ENCODE assay signal across 13 mouse cellular contexts in genomic region chr5:110181716-110182115, GRCm38 (mm10). TPM values are rescaled to one million over a fixed set of nuclear protein-coding genes. Genes with fewer than 3 reads are reported as not detected.
A peak's percentile ranks its signal among the peaks of the same experiment; 100 is the strongest.
DNase-seq lines count a peak whose midpoint lies in the region; ATAC-seq and TF ChIP-seq lines count a peak whose summit lies in the region.
"Had no signal": no experiment of that assay in that cellular context is flagged by ENCODE, and none has a peak within 500 bp of the region (broad histone marks: within the 10 kb centered on the region; RNA-seq: fewer than 3 reads in every experiment).

No protein-coding gene starts in this region.

- WGBS in kidney, adult 2 months: 70% methylated on average over 5 of the region's 5 CpGs
- WGBS in kidney, embryonic 14.5 days: 91% methylated on average over 5 of the region's 5 CpGs

- ATAC-seq in kidney, embryonic 14.5 days (ENCODE audit: low FRiP score, low TSS enrichment): no peak
- ATAC-seq: forebrain, embryonic 15.5 days had no signal

- H3K4me3 ChIP-seq in kidney, adult 2 months (ENCODE audit: insufficient read depth, low read depth, low read length): no peak overlapping the region
- no peak overlapping the region for H3K4me3 ChIP-seq in kidney, embryonic 14.5 days (ENCODE audit: low read length)
- H3K4me3 ChIP-seq: forebrain, embryonic 15.5 days had no signal

- H3K4me1 ChIP-seq in kidney, adult 2 months (ENCODE audit: control insufficient read depth, insufficient read depth, low read length): 0 out of 2 replicates have a peak, but pooled peaks cover 3% of the 10 kb centered on the region
- peaks cover 8% of the 10 kb centered on the region; the same call in 1 of the 2 replicates for H3K4me1 ChIP-seq in kidney, embryonic 14.5 days (ENCODE audit: control insufficient read depth, insufficient read depth, low read length)

- H3K4me2 ChIP-seq in kidney, embryonic 14.5 days (replicated peaks; ENCODE audit: low read depth, low read length): no peak overlapping the region
- H3K4me2 ChIP-seq: forebrain, embryonic 15.5 days had no signal

- DNase-seq in gastrocnemius, adult 18-20 months (ENCODE audit: low spot score): peak; percentile 55
- DNase-seq in gastrocnemius, postnatal 36 days: no peak
- DNase-seq in kidney, adult 2 months: peak; percentile 57
- DNase-seq in adrenal gland, postnatal 10 days: peak; percentile 11
- peak; percentile 17 to 28 for DNase-seq in heart, postnatal 36 days
- DNase-seq in layer of hippocampus, postnatal 36 days: no peak
- no peak for DNase-seq in left cerebral cortex, postnatal 10 days (ENCODE audit: extremely low spot score in 1 of 2, low spot score in 2 of 2)
- DNase-seq: cerebellum, adult 18-20 months; liver; thymus, postnatal 25 days had no signal

- H3K27me3 ChIP-seq in kidney, adult 2 months (replicated peaks; ENCODE audit: control insufficient read depth, insufficient read depth, low read length): no peaks in the 10 kb centered on the region
- no peaks in the 10 kb centered on the region for H3K27me3 ChIP-seq in kidney, embryonic 14.5 days (ENCODE audit: control insufficient read depth, insufficient read depth, low read length)
- H3K27me3 ChIP-seq: forebrain, embryonic 15.5 days had no signal

- no peak overlapping the region for H3K27ac ChIP-seq in kidney, adult 2 months (ENCODE audit: insufficient read depth, low read depth, low read length)
- H3K27ac ChIP-seq in kidney, embryonic 14.5 days (ENCODE audit: low read depth, low read length): no peak overlapping the region
- H3K27ac ChIP-seq: forebrain, embryonic 15.5 days; stomach, postnatal 0 days had no signal

- peaks cover 6% of the 10 kb centered on the region for H3K36me3 ChIP-seq in kidney, adult 2 months (ENCODE audit: control insufficient read depth, insufficient read depth, low read length)
- H3K36me3 ChIP-seq in kidney, embryonic 14.5 days (ENCODE audit: control insufficient read depth, insufficient read depth, low read length): peaks cover 30% of the 10 kb centered on the region

- no peak for TF ChIP-seq CTCF in kidney, adult 2 months (conservative IDR thresholded peaks at IDR 0.05; ENCODE audit: insufficient read depth, insufficient read length, low read depth, low read length)

- no peak overlapping the region for H3K9ac ChIP-seq in kidney, embryonic 14.5 days (ENCODE audit: low read depth, low read length)
- H3K9ac ChIP-seq: forebrain, embryonic 15.5 days had no signal

- intact Hi-C loops in gastrocnemius, postnatal 36 days (cut with DNase I): no loop called here
- intact Hi-C loops in heart, postnatal 36 days (cut with DNase I): no loop called here
- intact Hi-C loops in left cerebral cortex, postnatal 10 days (cut with DNase I): no loop called here

- H3K9me3 ChIP-seq in kidney, embryonic 14.5 days (ENCODE audit: control insufficient read depth, low read length): no peaks in the 10 kb centered on the region
- H3K9me3 ChIP-seq: forebrain, embryonic 15.5 days had no signal

- no peak for TF ChIP-seq POLR2A in kidney, adult 2 months (IDR thresholded peaks at IDR 0.05; ENCODE audit: low read depth, low read length)

RNA-seq across cellular contexts. Expression of gene Golga3, which starts 5.2 kb away (rescaled TPM):
- total RNA-seq in gastrocnemius, adult 18-20 months (2021): 10 to 100 TPM; 39.6 to 46.1 TPM
- total RNA-seq in gastrocnemius, postnatal 36 days (2021): 10 to 100 TPM; 36.4 to 39.9 TPM
- 7.8 and 8.6 TPM in 2 replicates for polyA plus RNA-seq in kidney, adult 2 months (2012; rRNA removed)
- polyA plus RNA-seq in kidney, embryonic 14.5 days (2014; fragmentation: Nextera tagmentation; extraction: Ambion mirVana): 11.7 and 22.6 TPM in 2 replicates
- 10 to 100 TPM; 31.6 to 37.8 TPM for total RNA-seq in adrenal gland, postnatal 10 days (2021)
- total RNA-seq in heart, postnatal 36 days (2021): 10 to 100 TPM; 49.4 to 50.0 TPM
- total RNA-seq in layer of hippocampus, postnatal 36 days (2021): 10 to 100 TPM; 45.5 to 51.6 TPM
- total RNA-seq in left cerebral cortex, postnatal 10 days (2021): 10 to 100 TPM; 43.8 to 45.5 TPM

RNA-seq across cellular contexts. Expression of gene Chfr, which starts 46.1 kb away (rescaled TPM):
- 10 to 100 TPM; 10.5 TPM for total RNA-seq in gastrocnemius, adult 18-20 months (2021)
- total RNA-seq in gastrocnemius, postnatal 36 days (2021): 10 to 100 TPM; 12.3 to 14.1 TPM
- 23.2 and 23.5 TPM in 2 replicates for polyA plus RNA-seq in kidney, adult 2 months (2012; rRNA removed)
- polyA plus RNA-seq in kidney, embryonic 14.5 days (2014; fragmentation: Nextera tagmentation; extraction: Ambion mirVana): 28.6 and 40.8 TPM in 2 replicates
- total RNA-seq in adrenal gland, postnatal 10 days (2021): 10 to 100 TPM; 34.3 to 44.4 TPM
- total RNA-seq in heart, postnatal 36 days (2021): 10 to 100 TPM; 13.2 to 13.8 TPM
- 10 to 100 TPM; 45.8 to 59.9 TPM for total RNA-seq in layer of hippocampus, postnatal 36 days (2021)
- 10 to 100 TPM; 75.6 to 76.2 TPM for total RNA-seq in left cerebral cortex, postnatal 10 days (2021)

RNA-seq across cellular contexts. Expression of gene Ankle2, which starts 49.1 kb away (rescaled TPM):
- 10 to 100 TPM; 29.7 to 30.3 TPM for total RNA-seq in gastrocnemius, adult 18-20 months (2021)
- 10 to 100 TPM; 22.3 to 24.8 TPM for total RNA-seq in gastrocnemius, postnatal 36 days (2021)
- polyA plus RNA-seq in kidney, adult 2 months (2012; rRNA removed): 7.5 and 8.6 TPM in 2 replicates
- polyA plus RNA-seq in kidney, embryonic 14.5 days (2014; fragmentation: Nextera tagmentation; extraction: Ambion mirVana): 33.2 and 43.1 TPM in 2 replicates
- 10 to 100 TPM; 37.1 to 40.6 TPM for total RNA-seq in adrenal gland, postnatal 10 days (2021)
- 10 to 100 TPM; 29.4 to 30.5 TPM for total RNA-seq in heart, postnatal 36 days (2021)
- total RNA-seq in layer of hippocampus, postnatal 36 days (2021): 10 to 100 TPM; 38.6 to 48.2 TPM
- 10 to 100 TPM; 24.5 to 26.8 TPM for total RNA-seq in left cerebral cortex, postnatal 10 days (2021)

Comparison
In these comparisons a context has a peak if more than half of its experiments do, and no peak if none do; other contexts are left out.
1. DNase-seq: peak in gastrocnemius, adult 18-20 months (single experiment), kidney, adult 2 months (single experiment), adrenal gland, postnatal 10 days (single experiment) and heart, postnatal 36 days (2 of 2); none in gastrocnemius, postnatal 36 days (0 of 2), layer of hippocampus, postnatal 36 days (0 of 2) and left cerebral cortex, postnatal 10 days (0 of 2).